Mouse (Mus musculus) right cerebral cortex, postnatal 36 days (tissue): ENCODE data around the gene Usp21.
A peak's percentile ranks its signal among the peaks of the same experiment; 100 is the strongest.

ENCODE experiments used
- DNase-seq, 2 experiments: peaks; one replicate each; pipeline ENCODE4 v3.0.0; 2022; ENCODE audit warnings: low spot score in 2 of 2, mixed read lengths in 1 of 2

Gene Usp21

DNA sequence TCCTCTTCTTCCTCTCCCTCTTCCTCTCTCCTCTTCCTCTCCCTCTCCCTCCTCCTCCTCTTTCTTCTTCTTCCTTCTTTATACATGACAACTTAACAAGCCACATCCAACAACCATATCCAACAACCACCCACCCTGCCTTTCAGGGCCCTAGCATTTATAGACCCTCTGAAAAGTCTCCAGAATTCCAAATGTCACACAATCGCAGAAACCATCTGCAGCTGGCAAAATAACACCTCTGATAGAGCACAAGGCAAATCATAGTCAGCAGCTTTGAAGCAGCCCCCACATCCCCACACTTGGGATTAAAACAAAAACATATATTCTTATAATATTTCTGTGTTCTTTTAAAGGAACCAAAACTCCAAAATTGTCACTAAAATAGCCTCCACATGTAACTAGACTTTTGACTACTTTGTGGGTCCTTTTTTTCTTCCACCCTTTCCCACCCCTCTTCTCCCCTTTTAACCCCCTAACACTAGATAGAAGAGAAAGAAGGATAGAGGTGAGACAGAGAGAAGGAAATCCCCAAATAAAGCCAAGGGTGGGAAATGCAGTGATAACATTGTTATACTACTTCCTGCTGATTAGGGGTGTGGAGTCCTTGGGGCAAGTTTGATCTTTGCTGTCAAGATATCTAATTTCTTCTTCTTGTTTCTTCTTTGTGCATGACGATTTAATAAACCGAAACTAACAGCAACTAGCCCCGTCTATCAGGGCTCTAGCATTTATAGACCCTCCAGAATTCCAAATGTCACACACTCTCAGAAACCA is 21.6 kb downstream of the Usp21 start:
- no peak for DNase-seq

- DNase-seq, result no peak
Measured at GRCm38 (mm10) chr1:171263666-171264461, 23.9 kb downstream of the Usp21 start.

DNA sequence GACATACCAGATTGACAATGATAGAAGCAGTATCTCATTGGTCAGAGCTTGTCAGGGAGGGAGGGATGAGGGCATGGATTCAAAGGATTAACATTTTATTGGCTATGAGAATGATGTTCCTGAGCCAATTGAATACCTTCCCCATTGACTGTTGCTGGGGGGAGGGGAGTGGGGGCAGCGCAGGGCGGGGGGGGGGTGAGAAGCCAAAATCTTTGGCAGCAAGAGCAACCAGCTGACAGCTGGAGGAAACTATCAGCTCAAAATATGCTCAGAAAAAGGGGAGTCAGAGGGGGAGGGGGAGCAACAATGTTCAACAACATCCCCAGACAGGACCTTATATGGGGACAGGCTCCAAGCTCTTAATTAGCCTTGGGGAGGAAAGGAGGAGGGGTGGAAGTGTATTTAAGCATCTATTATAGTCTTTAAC is 24.6 kb downstream of the Usp21 start:
- DNase-seq, result no peak

- peak; percentile 80 to 85 for DNase-seq
Measured at GRCm38 (mm10) chr1:171262594-171263130, 25.1 kb downstream of the Usp21 start.

DNA sequence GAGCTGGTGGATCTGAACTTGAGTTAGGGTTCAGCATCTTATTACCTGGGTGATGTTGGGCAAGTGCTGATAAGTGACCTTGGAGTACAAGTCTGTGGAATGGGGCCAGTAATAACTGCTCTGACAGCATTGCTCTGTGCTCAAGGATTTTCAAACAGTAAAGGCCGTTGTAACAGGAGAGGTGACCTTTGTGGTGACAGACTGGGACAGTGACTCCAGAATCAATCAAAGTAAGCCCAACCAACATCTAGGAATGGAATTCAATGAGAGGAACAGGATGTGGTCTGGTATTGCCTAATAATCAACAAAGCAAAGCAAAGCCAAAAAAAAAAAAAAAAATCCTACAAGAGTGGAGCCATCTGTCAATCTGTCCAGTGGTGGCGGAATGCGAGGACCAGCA is 27.5 kb downstream of the Usp21 start:
- no peak for DNase-seq

- DNase-seq, result no peak
Measured at GRCm38 (mm10) chr1:171258921-171259320, 28.9 kb downstream of the Usp21 start.

GRCm38 (mm10) chr1:171257781-171258180 is 30.0 kb downstream of the Usp21 start:
- DNase-seq, result no peak

- DNase-seq, result peak in 1 of 2 experiments; percentile 32
Measured at GRCm38 (mm10) chr1:171256937-171257548, 30.7 kb downstream of the Usp21 start.

GRCm38 (mm10) chr1:171256095-171256818 is 31.5 kb downstream of the Usp21 start:
- no peak for DNase-seq

DNA sequence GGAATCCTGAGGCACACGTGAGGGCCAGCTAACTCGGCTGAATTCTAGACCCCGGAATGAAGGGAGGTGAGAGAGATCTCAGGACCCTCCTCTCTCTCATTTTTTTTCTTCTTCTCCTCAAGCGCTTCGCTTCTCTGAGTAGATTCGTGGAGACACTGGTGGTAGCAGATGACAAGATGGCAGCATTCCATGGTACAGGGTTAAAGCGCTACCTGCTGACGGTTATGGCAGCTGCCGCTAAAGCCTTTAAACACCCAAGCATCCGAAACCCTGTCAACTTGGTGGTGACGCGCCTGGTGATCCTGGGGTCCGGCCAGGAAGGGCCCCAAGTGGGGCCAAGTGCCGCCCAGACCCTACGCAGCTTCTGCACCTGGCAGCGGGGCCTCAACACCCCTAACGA is 35.4 kb downstream of the Usp21 start:
- DNase-seq, result no peak

- DNase-seq, result no peak
Measured at GRCm38 (mm10) chr1:171251594-171252324, 36.0 kb downstream of the Usp21 start.

- no peak for DNase-seq
Measured at GRCm38 (mm10) chr1:171250680-171251593, 36.9 kb downstream of the Usp21 start, which contains the start of gene Ndufs2. Gene Ndufs2, minus strand, starts transcription at chr1:171251388.

GRCm38 (mm10) chr1:171249913-171250600 is 37.7 kb downstream of the Usp21 start, which contains the start of gene Adamts4:
Gene Adamts4, plus strand, starts transcription at chr1:171250421.
- DNase-seq, result peak; percentile 34

GRCm38 (mm10) chr1:171248386-171249226 is 39.2 kb downstream of the Usp21 start:
- DNase-seq, result no peak

- DNase-seq, result no peak
Measured at GRCm38 (mm10) chr1:171247916-171248315, 39.9 kb downstream of the Usp21 start.

DNA sequence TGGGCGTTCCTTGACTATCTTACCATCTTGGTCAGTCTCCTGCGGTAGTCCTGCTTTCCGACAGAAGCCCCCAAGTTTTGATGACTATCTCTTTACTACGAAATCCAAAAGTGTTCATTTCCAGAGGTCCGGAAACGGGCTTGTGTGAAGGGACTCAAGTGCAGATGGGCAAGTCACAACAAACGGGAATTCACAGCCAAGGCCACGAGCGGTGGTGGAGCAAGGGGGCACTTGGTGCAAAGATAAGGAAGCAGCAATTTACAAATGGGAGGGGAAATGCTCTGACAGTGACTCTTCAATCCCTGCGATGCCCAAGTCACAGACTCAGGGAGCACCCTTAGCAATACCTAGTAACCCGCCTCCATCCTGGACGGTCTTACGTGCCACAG is 40.3 kb downstream of the Usp21 start:
- no peak for DNase-seq

- peak; percentile 97 to 98 for DNase-seq
Measured at GRCm38 (mm10) chr1:171246709-171247452, 40.9 kb downstream of the Usp21 start.
